Mouse (Mus musculus) testis, adult 2 months (tissue): ENCODE results near the gene Ehbp1. TPM values are rescaled to one million over a fixed set of nuclear protein-coding genes. Genes with fewer than 3 reads are reported as not detected.

Experiments
- H3K27ac ChIP-seq: fragments of 200-500 bp; 2 replicates; pipeline ENCODE4 v1.5.1; 2012; ENCODE audit warnings: low read depth, low read length; ENCODE audit not compliant: control insufficient read depth, insufficient read depth
- H3K27me3 ChIP-seq: fragments of 200-500 bp; 2 replicates; pipeline ENCODE4 v1.6.1; 2012; ENCODE audit warnings: mild to moderate bottlenecking, low read length, moderate library complexity; ENCODE audit not compliant: control insufficient read depth, insufficient read depth
- H3K36me3 ChIP-seq: fragments of 200-500 bp; 2 replicates; pipeline ENCODE4 v1.6.1; 2012; ENCODE audit warnings: mild to moderate bottlenecking, low read length; ENCODE audit not compliant: control insufficient read depth, insufficient read depth
- H3K4me1 ChIP-seq: fragments of 200-500 bp; 2 replicates; pipeline ENCODE4 v1.6.1; 2012; ENCODE audit warnings: low read length; ENCODE audit not compliant: control insufficient read depth, insufficient read depth
- H3K4me3 ChIP-seq: fragments of 200-500 bp; 2 replicates; pipeline ENCODE4 v1.5.1; 2012; ENCODE audit warnings: low read depth, mild to moderate bottlenecking, low read length, moderate library complexity, mixed read lengths; ENCODE audit not compliant: control insufficient read depth
- CTCF ChIP-seq: fragments of 200-500 bp; IDR thresholded peaks from 2 replicates; pipeline ENCODE4 v1.5.1; 2012; ENCODE audit warnings: low read depth, mild to moderate bottlenecking, inconsistent platforms, low read length, moderate library complexity; ENCODE audit not compliant: control insufficient read depth, insufficient read depth, insufficient replicate concordance
- POLR2A ChIP-seq: fragments of 200-500 bp; IDR thresholded peaks from 2 replicates; pipeline ENCODE4 v1.6.1; 2012; ENCODE audit warnings: low read depth, mild to moderate bottlenecking, inconsistent platforms, low read length, moderate library complexity; ENCODE audit not compliant: control insufficient read depth
- polyA plus RNA-seq: library from polyadenylated mRNA; depleted of rRNA; stranded (reverse); fragments of >200 nt; gene quantifications from 2 replicates; pipeline ENCODE4 v1.2.3, GENCODE M21; 2012

The Ehbp1 gene
- polyA plus RNA-seq, 1 experiment, result 13.1 TPM

DNA sequence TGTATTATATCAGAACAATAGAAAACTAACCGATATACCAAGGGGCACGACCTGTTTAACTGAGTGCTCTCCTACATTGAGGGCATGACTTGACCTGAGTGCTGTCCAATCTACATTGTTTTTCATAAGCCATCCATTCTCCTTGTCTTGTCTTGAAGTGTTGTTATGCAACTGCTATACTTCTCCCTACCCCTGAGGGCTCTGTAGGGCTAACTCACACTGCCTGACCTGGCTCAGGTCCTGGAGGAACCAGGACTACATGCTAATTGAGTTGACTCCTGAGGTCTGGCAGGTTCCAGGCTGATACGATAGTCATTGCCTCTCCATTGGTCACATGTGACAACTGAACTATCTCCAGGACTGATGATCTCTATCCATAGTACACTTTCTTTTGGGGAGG lies 26.5 kb upstream of the Ehbp1 start:
- Histone ChIP-seq H3K36me3 (no peaks in the 10 kb centered on the region), H3K27me3 (no peaks in the 10 kb centered on the region), H3K4me1 (no peaks in the 10 kb centered on the region), H3K4me3 (no peak overlapping the region), H3K27ac (no peak overlapping the region)
- TF ChIP-seq CTCF (no peak), POLR2A (no peak)

DNA sequence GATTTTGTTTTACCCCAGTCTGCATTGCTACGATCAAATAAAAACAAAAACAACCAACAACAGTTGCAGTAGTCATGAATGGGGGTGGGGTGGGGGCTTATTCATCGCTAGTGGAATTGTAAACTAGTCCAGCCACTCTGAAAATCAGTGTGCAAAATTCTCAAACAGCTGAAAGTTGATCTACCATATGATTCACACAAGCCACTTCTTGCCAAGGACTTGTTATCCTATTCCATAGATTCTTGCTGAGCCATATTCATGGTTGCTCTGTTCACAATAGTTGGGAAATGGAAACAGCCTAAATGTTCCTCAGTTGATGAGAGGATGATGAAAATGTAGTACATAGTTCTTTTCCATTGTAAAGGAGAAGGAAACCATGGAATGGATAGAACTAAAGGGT lies 24.4 kb upstream of the Ehbp1 start:
- no peak overlapping the region for H3K4me3 ChIP-seq
- no peak overlapping the region for H3K27ac ChIP-seq
- H3K4me1 ChIP-seq, result no peaks in the 10 kb centered on the region
- H3K36me3 ChIP-seq, result no peaks in the 10 kb centered on the region
- H3K27me3 ChIP-seq, result no peaks in the 10 kb centered on the region
- TF ChIP-seq CTCF (no peak), POLR2A (no peak)

DNA sequence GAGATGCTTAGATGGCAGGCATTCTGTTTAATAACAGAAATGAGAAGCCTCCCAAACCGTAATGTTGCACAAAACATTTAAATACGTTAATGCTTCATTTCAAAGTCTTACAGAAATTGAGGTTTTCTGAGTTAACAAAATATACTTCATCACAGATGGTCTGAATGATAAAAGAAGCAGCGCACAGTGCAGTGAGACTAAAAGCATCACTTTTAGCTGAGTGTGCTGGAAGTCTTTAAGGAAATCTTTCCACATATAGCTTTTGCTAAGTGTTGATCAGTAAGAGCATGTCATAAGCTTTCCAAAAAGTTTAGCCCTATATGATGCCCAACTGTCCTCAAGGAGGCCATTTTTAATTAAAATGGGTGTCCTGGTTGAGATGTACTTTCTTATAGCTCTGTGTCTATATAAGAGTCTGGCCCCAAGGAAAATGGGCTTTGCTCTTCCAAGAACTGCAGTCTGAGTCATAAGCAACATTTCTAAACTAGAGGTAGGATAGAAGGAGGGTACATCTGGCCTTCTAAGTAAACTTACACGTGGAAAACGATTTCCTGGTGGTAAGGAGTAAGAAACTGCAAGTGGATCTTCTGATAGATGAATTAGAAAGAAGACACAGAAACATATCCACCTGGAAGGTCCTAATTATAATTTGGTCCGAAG lies 12.0 kb upstream of the Ehbp1 start:
- Histone ChIP-seq H3K4me3 (no peak overlapping the region), H3K4me1 (no peaks in the 10 kb centered on the region), H3K27ac (no peak overlapping the region), H3K36me3 (no peaks in the 10 kb centered on the region), H3K27me3 (no peaks in the 10 kb centered on the region)
- TF ChIP-seq POLR2A (no peak), CTCF (no peak)

DNA sequence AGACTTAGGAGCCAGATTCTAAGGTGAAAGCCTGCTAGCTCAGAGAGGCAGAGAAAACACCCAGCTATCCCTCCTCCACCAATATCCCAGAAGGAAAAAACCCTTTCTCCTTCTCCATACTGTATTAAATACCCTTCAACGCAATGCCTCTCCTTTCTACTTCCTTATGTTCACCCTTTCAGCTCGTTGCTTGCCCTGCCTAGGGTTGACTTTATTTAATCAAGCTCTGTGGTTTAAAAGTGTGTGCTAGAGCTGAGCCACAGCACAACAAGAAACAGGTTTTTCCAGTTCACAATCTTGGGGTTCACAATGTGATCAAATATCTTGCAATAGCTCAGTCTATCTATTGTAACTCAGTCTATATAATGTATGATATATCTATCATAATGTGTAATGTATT lies 7.9 kb upstream of the Ehbp1 start:
- H3K27ac ChIP-seq, result no peak overlapping the region

DNA sequence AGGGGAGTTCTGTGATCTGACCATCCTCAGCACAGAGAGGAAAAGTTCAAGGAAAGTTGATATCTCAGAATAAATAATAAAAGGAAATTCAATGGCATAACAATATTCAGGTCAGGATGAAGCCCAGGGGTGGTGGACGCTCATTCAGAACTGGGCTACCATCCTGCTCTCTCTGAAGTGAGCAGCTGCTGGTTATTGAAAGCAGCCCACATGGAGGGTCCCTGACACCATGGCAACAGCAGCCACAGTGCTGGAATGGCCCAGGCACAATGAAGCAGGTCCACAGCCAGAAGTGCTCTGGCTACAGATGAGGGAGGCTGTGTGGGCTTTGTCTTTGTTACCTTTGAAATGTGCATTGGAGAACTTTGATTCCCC lies 6.4 kb upstream of the Ehbp1 start:
- 0 out of 2 replicates have a peak overlapping the region, but pooled peaks have one; percentile 13 for H3K27ac ChIP-seq
- H3K27me3 ChIP-seq, result no peaks in the 10 kb centered on the region
- H3K4me3 ChIP-seq, result no peak overlapping the region
- no peaks in the 10 kb centered on the region; the same call in 1 of the 2 replicates for H3K4me1 ChIP-seq
- TF ChIP-seq POLR2A, result no peak
- no peak for TF ChIP-seq CTCF
- no peaks in the 10 kb centered on the region for H3K36me3 ChIP-seq

More for the DNA sequence above, 7.9 kb upstream of the Ehbp1 start:
- Histone ChIP-seq H3K4me3 (no peak overlapping the region), H3K4me1 (no peaks in the 10 kb centered on the region; the same call in 1 of the 2 replicates), H3K36me3 (no peaks in the 10 kb centered on the region), H3K27me3 (no peaks in the 10 kb centered on the region)
- no peak for TF ChIP-seq CTCF
- no peak for TF ChIP-seq POLR2A

DNA sequence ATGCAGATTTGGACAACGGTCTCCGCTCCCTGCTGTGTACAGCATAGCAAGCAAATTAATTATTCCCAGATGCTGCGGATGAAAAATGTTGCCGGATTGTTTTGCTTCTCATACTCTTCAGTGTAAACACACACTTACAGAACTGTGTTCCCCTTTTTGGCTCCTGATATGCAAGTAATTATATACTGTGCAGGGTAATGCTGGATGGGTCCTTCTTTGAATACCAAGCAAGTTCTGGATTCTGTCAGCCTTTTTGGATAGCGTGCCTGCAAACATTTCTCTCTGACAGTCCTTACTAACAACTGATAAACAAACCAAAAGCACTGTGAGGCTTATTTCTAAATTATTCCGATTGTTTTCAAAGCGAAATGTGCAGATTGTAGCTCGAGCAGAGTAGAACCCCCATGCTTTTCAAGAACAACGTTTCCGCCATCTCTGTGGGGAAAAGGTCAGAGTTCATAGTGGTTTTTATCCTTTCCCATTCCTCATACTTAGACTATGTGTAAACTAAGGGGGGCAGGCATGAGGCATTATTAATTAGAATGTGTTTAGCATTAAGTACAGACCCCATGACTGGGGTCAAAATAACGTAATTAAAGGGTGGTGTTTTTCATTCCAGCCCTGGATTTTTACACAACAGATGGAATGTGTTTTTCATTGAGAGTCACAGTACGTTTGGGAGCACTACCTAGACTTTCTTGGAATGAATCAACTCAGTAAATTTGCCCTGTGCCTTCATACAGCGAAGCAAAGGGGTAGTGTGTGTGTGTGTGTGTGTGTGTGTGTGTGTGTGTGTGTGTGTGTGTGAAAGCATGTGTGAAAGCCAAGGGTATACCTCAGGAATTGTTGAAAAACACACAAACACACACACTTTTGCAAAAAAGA lies 5.8 kb upstream of the Ehbp1 start:
- Histone ChIP-seq H3K27ac (0 out of 2 replicates have a peak overlapping the region, but pooled peaks have one; percentile 13), H3K4me1 (no peaks in the 10 kb centered on the region; the same call in 1 of the 2 replicates), H3K27me3 (no peaks in the 10 kb centered on the region), H3K36me3 (no peaks in the 10 kb centered on the region), H3K4me3 (no peak overlapping the region)
- TF ChIP-seq POLR2A (no peak), CTCF (no peak)

DNA sequence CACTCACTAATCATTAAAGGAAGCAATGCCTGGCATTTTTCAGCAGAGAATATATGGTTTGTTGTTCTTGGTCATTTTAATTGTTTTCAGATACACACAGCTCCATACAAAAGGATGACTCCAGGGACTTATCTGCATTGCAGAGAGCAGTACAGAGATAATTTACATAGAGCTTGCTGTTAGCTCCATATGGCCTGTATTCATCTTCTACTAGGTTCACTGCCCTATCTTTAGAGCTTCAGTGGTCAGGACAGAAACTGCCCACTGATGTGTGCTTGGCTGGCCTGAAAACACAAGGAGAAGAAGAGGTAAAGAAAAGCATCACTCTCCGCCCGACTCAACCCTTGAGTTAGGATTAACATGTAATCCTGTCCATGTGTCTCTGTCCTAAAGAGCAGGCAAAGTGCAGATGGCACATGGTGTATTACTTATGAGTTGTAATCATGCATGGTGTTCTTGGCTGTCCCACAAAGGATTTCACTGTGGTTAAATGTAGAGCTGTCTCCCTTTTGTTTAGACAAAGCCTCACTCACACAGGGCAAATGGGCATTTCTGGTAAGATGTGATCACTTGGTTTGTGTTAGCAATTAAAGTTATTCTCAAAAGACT lies 14.7 kb downstream of the Ehbp1 start:
- Histone ChIP-seq H3K27ac (no peak overlapping the region), H3K27me3 (no peaks in the 10 kb centered on the region), H3K36me3 (no peaks in the 10 kb centered on the region), H3K4me1 (no peaks in the 10 kb centered on the region), H3K4me3 (no peak overlapping the region)
- no peak for TF ChIP-seq POLR2A
- TF ChIP-seq CTCF, result no peak
